Mouse (Mus musculus): ENCODE results near the gene Olfr666. TPM values are rescaled to one million over a fixed set of nuclear protein-coding genes. Genes with fewer than 3 reads are reported as not detected.

Olfr666 gene
- polyA plus RNA-seq (2012; rRNA removed) = not detected in 2 replicates

DNA sequence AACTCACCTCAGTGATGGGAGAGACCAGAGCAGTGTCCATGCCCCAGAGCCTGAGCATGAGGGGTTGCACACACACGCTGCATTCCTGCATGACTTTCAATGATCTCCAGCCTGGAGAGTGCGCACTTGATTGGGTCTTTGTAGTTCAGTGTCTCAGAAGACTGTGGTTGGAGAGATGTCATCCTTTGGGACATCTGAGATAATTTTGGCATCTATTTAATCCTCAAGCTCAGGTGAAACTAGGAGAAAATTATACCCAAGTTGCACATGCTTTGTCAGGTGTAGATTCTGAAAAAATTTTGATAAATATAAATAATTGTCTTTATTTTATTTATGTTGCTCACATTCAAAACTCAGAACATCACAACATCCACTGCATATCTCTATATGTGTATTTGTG is at the start of gene Olfr666:
Gene Olfr666, minus strand, starts transcription at position 101 of the 400 bp plus-strand sequence.
- WGBS = 90% methylated on average over 2 of the region's 2 CpGs
- no peak for TF ChIP-seq CTCF (IDR thresholded peaks at IDR 0.05; ENCODE audit: borderline replicate concordance, control insufficient read depth, extremely low read depth, insufficient read depth, low read length, poor library complexity)
- TF ChIP-seq POLR2A (IDR thresholded peaks at IDR 0.05; ENCODE audit: control insufficient read depth, extremely low read depth, insufficient read depth, low read length, poor library complexity) = no peak
- H3K27ac ChIP-seq (ENCODE audit: control insufficient read depth, insufficient read depth, low read length) = no peak within 1 kb of the TSS
- no peak for DNase-seq
- no peaks in the 10 kb centered on the region for H3K27me3 ChIP-seq (ENCODE audit: control insufficient read depth, insufficient read depth, low read length)
- H3K4me1 ChIP-seq (replicated peaks; ENCODE audit: control insufficient read depth, insufficient read depth, low read length) = no peaks in the 10 kb centered on the region
- H3K36me3 ChIP-seq (ENCODE audit: control insufficient read depth, insufficient read depth, low read length) = no peaks in the 10 kb centered on the region
- no peak within 1 kb of the TSS for H3K4me3 ChIP-seq (ENCODE audit: control insufficient read depth, insufficient read depth, low read length)

DNA sequence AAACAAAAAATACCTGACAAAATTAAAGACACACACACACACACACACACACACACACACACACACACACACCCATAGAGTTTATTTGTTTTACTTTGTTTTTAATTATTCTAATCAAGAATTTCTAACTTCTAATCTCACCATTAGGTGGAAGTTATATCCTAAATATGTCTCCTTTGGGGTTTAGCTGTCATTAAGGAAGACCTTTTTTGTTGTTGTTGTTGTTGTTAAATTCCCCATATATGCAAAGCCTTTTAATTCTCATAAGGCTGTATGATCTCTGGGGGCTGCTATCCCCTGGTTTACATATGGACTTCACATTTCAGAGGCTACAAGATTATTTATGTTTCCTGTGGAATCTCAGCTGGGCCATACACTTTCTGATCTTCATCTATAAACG is 38.2 kb upstream of the Olfr666 start, which contains the start of gene Olfr669:
Gene Olfr669, plus strand, starts transcription at position 301 of the 400 bp plus-strand sequence.
- no peaks in the 10 kb centered on the region for H3K27me3 ChIP-seq (ENCODE audit: control insufficient read depth, insufficient read depth, low read length)
- H3K36me3 ChIP-seq (ENCODE audit: control insufficient read depth, insufficient read depth, low read length) = no peaks in the 10 kb centered on the region
- no peak within 1 kb of the TSS for H3K4me3 ChIP-seq (ENCODE audit: control insufficient read depth, insufficient read depth, low read length)
- no peaks in the 10 kb centered on the region for H3K4me1 ChIP-seq (replicated peaks; ENCODE audit: control insufficient read depth, insufficient read depth, low read length)
- WGBS = 96% methylated on average over 1 of the region's 1 CpGs
- no peak for TF ChIP-seq POLR2A (IDR thresholded peaks at IDR 0.05; ENCODE audit: control insufficient read depth, extremely low read depth, insufficient read depth, low read length, poor library complexity)
- no peak for TF ChIP-seq CTCF (IDR thresholded peaks at IDR 0.05; ENCODE audit: borderline replicate concordance, control insufficient read depth, extremely low read depth, insufficient read depth, low read length, poor library complexity)
- H3K27ac ChIP-seq (ENCODE audit: control insufficient read depth, insufficient read depth, low read length) = no peak within 1 kb of the TSS
- no peak for DNase-seq

DNA sequence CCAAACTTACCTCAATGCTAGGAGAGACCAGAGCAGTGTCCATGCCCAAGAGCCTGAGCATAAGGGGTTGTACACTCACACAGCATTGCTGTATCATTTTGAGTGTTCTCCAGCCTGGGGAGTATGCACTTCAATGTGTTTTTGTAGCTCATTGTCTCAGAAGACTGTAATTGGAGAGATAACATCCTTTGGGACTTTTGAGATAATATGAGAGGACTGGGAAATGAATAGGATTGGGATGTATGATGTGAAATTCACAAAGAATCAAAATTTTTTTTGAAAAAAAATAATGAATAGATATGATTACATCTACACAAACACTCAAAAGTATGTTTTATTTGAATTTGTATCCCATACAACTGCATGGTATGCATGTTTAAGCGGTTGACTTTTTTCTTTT is 32.2 kb upstream of the Olfr666 start, which contains the start of gene Olfr668:
Gene Olfr668, minus strand, starts transcription at position 101 of the 400 bp plus-strand sequence.
- 75% methylated on average over 1 of the region's 1 CpGs for WGBS
- TF ChIP-seq POLR2A (IDR thresholded peaks at IDR 0.05; ENCODE audit: control insufficient read depth, extremely low read depth, insufficient read depth, low read length, poor library complexity) (no peak), CTCF (IDR thresholded peaks at IDR 0.05; ENCODE audit: borderline replicate concordance, control insufficient read depth, extremely low read depth, insufficient read depth, low read length, poor library complexity) (no peak)

DNA sequence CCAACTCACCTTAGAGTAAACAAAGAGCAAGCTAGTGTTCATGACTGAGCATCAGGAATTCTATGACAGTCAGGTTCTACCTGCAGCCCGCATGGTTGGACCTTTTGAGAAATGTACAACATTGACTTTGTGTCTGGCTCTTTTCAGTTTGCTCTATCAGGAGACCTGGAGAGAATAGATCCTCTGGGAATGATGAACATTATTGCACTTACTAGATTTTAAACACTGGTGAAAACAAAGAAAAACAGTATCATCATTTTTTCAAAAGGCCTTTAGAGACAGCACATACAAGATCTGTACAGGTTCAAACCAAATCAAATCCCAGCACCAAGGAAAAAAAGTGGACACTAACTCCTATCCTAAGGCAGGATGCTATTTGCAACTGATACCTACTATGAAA is 25.6 kb upstream of the Olfr666 start, which contains the start of gene Olfr667:
Gene Olfr667, minus strand, starts transcription at position 101 of the 400 bp plus-strand sequence.
- no peak for DNase-seq
- no peak within 1 kb of the TSS for H3K27ac ChIP-seq (ENCODE audit: control insufficient read depth, insufficient read depth, low read length)
- WGBS = 95% methylated on average over 1 of the region's 1 CpGs
- TF ChIP-seq CTCF (IDR thresholded peaks at IDR 0.05; ENCODE audit: borderline replicate concordance, control insufficient read depth, extremely low read depth, insufficient read depth, low read length, poor library complexity) = no peak
- no peak for TF ChIP-seq POLR2A (IDR thresholded peaks at IDR 0.05; ENCODE audit: control insufficient read depth, extremely low read depth, insufficient read depth, low read length, poor library complexity)
- no peaks in the 10 kb centered on the region for H3K36me3 ChIP-seq (ENCODE audit: control insufficient read depth, insufficient read depth, low read length)
- no peaks in the 10 kb centered on the region for H3K4me1 ChIP-seq (replicated peaks; ENCODE audit: control insufficient read depth, insufficient read depth, low read length)
- H3K4me3 ChIP-seq (ENCODE audit: control insufficient read depth, insufficient read depth, low read length) = no peak within 1 kb of the TSS
- H3K27me3 ChIP-seq (ENCODE audit: control insufficient read depth, insufficient read depth, low read length) = no peaks in the 10 kb centered on the region

More for the DNA sequence above, 32.2 kb upstream of the Olfr666 start, which contains the start of gene Olfr668:
- Histone ChIP-seq H3K27ac (ENCODE audit: control insufficient read depth, insufficient read depth, low read length) (no peak within 1 kb of the TSS), H3K4me3 (ENCODE audit: control insufficient read depth, insufficient read depth, low read length) (no peak within 1 kb of the TSS), H3K4me1 (replicated peaks; ENCODE audit: control insufficient read depth, insufficient read depth, low read length) (no peaks in the 10 kb centered on the region), H3K36me3 (ENCODE audit: control insufficient read depth, insufficient read depth, low read length) (no peaks in the 10 kb centered on the region), H3K27me3 (ENCODE audit: control insufficient read depth, insufficient read depth, low read length) (no peaks in the 10 kb centered on the region)
- DNase-seq = no peak

DNA sequence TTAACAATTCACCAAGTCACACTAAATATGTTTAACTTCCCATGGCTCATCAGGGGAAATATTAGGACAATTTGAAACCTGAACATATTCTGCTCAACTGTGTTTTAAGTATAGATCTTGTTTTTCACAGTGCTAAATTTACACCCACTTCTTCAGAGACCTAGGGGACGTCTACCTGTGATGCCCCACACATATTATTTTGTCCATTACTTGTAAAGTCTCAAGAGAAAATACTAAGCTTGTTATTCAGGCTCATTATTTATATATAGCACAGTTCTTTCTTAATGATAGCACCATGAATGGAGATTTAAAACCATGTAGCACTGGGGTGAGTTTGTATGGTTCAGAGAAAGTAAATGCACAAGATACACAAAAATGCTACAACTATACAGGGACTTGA is 18.0 kb downstream of the Olfr666 start, which contains the start of gene Olfr665:
Gene Olfr665, plus strand, starts transcription at position 301 of the 400 bp plus-strand sequence.
- TF ChIP-seq CTCF (IDR thresholded peaks at IDR 0.05; ENCODE audit: borderline replicate concordance, control insufficient read depth, extremely low read depth, insufficient read depth, low read length, poor library complexity) = no peak
- no peak for TF ChIP-seq POLR2A (IDR thresholded peaks at IDR 0.05; ENCODE audit: control insufficient read depth, extremely low read depth, insufficient read depth, low read length, poor library complexity)
- H3K27me3 ChIP-seq (ENCODE audit: control insufficient read depth, insufficient read depth, low read length) = no peaks in the 10 kb centered on the region
- WGBS = 44% methylated on average over 1 of the region's 1 CpGs
- no peak within 1 kb of the TSS for H3K27ac ChIP-seq (ENCODE audit: control insufficient read depth, insufficient read depth, low read length)
- no peaks in the 10 kb centered on the region for H3K4me1 ChIP-seq (replicated peaks; ENCODE audit: control insufficient read depth, insufficient read depth, low read length)
- H3K36me3 ChIP-seq (ENCODE audit: control insufficient read depth, insufficient read depth, low read length) = no peaks in the 10 kb centered on the region
- DNase-seq = no peak
- no peak within 1 kb of the TSS for H3K4me3 ChIP-seq (ENCODE audit: control insufficient read depth, insufficient read depth, low read length)

DNA sequence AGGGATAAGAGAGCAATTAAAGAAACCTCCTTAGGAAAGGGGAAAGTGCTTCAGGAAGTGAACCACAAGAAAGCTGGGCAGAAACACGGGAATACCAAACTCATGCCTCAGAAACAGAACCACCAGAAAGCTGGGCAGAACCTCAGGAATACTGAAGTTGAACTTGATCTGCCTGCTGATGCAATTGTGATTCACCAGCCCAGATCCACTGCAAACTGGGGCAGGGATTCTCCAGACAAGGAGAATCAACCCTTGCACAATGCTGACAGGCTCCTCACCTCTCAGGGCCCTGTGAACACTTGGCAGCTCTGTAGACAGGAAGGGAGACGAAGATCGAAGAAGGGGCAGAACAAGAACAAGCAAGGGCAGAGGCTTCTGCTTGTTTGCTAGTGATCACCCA is 34.4 kb downstream of the Olfr666 start:
- Histone ChIP-seq H3K27ac (ENCODE audit: control insufficient read depth, insufficient read depth, low read length) (no peak overlapping the region), H3K4me3 (ENCODE audit: control insufficient read depth, insufficient read depth, low read length) (no peak overlapping the region), H3K36me3 (ENCODE audit: control insufficient read depth, insufficient read depth, low read length) (no peaks in the 10 kb centered on the region), H3K4me1 (replicated peaks; ENCODE audit: control insufficient read depth, insufficient read depth, low read length) (no peaks in the 10 kb centered on the region), H3K27me3 (ENCODE audit: control insufficient read depth, insufficient read depth, low read length) (no peaks in the 10 kb centered on the region)
- no peak for TF ChIP-seq POLR2A (IDR thresholded peaks at IDR 0.05; ENCODE audit: control insufficient read depth, extremely low read depth, insufficient read depth, low read length, poor library complexity)
- no peak for TF ChIP-seq CTCF (IDR thresholded peaks at IDR 0.05; ENCODE audit: borderline replicate concordance, control insufficient read depth, extremely low read depth, insufficient read depth, low read length, poor library complexity)
- no peak for DNase-seq
- 88% methylated on average over 3 of the region's 3 CpGs for WGBS

All from thymus, adult 2 months (tissue).